Mouse (Mus musculus) kidney, adult 2 months (tissue): ENCODE measurements around the gene Cplx2.

ENCODE experiments used
- CTCF ChIP-seq: fragments of 200-500 bp; conservative IDR thresholded peaks from 2 replicates; pipeline ENCODE4 v1.5.1; 2011; ENCODE audit warnings: low read depth, mild to moderate bottlenecking, control low read depth, low read length, moderate library complexity, mixed read lengths; ENCODE audit not compliant: insufficient read depth, insufficient read length
- POLR2A ChIP-seq: fragments of 200-500 bp; IDR thresholded peaks from one replicate; pipeline ENCODE4 v1.6.1; 2011; ENCODE audit warnings: low read depth, low read length, control low read depth

DNA sequence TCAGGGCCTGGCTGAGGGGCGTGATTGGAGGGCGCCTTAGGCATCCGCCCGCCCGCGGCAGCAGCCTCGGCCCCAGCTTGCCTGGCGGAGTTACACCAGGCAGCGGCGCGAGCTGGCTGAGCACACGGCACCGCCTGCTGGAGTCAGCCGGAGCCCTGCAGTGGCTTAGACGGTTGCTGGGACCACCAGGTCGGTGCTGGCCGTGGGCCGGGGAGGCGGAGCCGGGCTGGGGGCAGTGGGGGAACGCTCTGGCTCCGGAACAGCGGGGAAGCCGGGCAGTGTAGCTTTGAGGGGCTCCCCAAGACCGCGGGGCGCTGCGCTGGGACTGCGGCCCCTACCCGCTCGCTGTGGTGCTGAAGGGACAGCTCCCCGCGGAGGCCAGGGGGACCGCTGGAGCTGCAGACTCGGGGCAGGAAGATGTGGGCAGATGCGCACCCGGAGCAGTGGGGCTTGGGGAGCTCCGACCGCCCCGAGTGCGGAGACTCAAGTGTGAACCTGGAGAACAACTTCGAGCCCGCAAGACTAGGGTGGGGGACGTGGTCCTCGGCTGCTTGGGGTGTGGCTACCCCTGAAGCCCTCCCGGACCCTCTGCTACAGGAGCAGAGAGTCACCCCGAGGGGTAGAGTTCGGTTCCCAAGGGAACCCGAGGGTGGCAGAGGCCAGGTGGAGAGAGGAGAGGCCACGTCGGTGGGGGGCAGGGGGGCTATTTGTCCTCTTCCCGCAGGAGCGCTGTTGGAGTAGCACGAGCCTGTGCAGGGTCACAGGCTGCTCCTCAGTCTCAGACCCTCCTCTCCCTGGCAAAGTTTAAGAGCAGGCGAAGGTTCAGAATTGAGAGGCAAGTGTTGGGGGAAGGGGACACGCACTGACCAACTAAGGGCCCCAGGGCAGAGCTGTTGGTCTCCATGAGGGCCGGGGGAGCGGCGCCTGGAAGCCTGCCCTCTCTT lies 510 bp downstream of the Cplx2 start:
- TF ChIP-seq CTCF (0 out of 2 replicates have a peak, but pooled peaks have one; percentile 26), POLR2A (no peak)
